Mouse (Mus musculus) neutrophil, adult 83 days (primary cell): Measurements from ENCODE around the gene Cers5. TPM values are rescaled to one million over a fixed set of nuclear protein-coding genes. Genes with fewer than 3 reads are reported as not detected.

Experiments
- total RNA-seq, 2 experiments: library from RNA; stranded (reverse); gene quantifications; one replicate each; pipeline ENCODE4 v1.2.4; 2023

Cers5 gene
- 10 to 100 TPM; 22.5 to 31.1 TPM for total RNA-seq

DNA sequence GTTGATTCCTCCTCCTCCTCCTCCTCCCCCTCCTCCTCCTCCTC is at the start of gene Cers5:
Cers5 (minus strand) TSS at position 5 of the 44 bp plus-strand sequence.

DNA sequence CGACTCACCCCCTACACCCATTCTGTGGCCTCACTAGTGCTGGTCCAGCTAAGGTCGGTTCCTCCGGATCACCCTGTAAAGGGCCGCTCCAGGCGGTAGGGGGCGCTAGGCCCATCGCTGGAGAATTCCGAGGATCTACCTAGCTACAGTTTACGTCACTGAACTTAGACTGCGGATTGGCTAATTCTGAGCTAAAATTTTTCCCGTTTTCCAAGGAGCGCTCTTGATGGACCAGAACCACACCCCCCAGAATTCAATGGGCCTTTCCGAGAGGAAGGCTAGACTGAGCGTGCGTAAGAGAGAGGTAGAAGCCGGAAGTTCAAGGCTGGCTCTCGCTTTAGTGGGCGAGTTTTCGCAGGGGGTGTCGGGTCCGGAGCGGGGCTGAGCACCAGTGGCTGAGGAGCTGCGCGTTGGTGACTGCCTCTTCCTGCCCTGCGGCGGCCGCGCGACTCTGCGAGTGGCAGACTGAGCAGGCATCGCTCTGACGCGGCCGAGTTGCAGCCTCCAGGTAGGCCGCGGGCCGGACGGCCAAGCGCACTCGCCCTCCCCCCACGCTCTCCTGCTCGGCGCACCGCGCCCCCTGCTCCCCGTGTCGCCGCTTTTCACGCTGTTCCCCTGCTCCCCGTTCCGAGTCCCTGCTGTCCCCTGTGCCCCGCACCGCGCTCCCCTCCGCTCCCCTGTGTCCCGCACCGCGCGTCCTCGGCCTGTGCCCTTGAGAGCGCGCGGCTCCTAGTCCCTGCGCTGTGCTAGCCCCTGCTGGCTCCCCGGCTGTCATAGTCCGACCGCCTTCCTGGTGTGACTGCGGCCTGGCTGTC is 47.1 kb downstream of the Cers5 start, which contains the start of gene Cox14:
Cox14 (plus strand) TSS at position 278 of the 815 bp plus-strand sequence.

DNA sequence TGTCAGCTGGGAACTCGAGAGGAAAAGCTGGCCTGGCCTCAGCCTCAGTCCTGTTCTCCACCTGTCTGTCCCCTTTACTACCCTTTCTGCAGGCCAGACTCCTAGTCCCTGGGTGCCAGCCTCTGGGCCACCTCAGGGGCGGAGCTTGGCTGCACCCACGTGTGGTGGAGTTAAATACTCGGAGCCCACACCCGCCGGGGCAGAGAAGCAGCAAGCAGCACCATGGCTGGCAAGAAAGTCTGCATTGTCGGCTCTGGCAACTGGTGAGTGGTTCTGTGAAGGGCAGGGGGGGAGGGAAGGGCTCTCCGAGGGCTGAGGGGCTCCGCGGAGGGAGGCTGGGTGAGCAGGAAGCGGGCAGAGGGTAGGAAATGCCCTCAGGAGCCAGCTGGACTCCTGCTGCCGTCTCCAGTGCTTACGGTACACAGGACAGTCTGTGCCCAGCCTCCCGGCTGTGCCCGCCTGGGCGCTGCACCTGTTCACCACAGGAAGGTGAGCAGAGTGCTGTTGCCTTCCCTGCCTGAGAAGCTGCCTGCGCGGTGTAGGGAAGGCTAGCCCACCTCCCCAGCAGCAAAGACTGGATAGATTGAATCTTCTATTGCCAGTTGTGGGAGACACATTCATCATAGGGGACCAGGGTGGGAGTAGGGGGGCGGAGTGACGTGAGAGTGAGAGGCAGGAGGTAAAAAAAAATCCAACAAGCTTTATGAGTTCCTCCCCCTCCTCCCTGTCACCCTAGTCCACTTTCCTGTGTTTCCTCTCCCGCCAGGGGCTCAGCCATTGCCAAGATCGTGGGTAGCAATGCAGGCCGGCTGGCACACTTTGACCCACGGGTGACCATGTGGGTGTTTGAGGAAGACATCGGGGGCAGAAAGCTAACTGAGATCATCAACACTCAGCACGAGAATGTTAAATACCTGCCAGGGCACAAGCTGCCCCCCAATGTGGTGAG is 55.0 kb downstream of the Cers5 start, which contains the start of gene Gpd1:
Gpd1 (plus strand) TSS at position 130 of the 949 bp plus-strand sequence.

DNA sequence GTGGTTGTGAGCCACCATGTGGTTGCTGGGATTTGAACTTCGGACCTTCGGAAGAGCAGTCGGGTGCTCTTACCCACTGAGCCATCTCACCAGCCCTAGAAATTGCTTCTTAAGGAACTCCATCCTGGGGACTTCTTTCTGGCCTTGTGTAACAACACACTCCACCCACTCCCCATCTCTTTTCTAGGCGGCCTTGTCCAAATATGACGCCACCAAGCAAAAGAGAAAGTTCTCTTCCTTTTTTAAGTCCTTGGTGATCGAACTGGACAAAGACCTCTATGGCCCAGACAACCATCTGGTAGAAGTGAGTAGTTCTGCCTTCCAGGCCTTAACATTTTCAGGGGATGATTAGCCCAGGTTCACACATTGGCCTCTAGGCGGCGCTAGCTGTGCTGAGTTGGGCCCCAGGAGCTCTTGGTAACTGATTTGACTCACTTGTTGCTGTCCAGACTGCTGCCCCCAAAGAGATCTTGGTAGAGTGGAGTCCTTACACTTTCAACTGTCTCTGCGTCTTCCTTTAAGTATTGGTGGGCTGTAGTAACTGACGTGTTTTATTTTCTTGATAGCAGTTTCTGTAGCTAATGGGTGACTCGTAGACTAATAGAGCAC is 67.1 kb downstream of the Cers5 start, which contains the start of gene Gm17349:
Gm17349 (minus strand) TSS at position 51 of the 609 bp plus-strand sequence.

DNA sequence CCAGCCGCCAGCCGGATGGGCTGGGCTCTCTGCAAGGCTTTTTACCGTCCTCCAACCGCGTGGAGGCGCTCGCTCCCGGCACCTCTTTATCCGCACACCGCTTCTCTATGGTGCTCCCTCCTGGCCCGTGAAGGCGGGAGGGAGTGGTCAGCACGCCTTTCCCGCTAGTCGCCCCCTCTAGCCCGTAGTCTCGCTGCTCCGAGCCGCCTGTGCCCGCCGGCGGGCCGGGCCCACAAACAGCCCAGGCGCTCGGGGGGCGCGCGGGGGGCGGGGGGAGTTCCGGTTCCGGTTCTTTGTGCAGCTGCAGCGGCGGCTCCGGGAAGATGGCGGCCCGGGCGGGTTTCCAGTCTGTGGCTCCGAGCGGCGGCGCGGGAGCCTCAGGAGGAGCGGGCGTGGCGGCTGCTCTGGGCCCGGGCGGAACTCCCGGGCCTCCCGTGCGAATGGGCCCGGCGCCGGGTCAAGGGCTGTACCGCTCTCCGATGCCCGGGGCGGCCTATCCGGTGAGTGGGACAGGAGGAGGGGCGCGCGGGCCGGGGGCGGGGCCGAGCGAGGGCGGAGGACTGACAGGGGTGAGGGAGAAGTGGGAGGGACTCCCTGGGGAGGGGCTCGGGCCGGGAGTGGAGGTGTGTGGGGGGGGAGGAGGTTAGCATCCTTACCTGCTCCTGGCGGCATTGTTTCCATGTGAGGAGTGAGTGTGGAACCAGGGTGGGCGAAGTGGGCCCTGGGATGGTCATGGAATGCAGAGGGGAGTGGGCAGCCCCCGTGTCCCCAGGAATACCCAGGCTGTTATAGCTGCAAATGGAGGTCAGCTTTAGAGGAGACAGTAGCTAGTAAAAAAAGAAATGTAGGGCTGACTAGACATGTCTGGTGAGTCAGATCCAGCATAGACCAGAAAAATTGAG is 70.4 kb downstream of the Cers5 start, which contains the start of gene Smarcd1:
Smarcd1 (plus strand) TSS at position 131 of the 902 bp plus-strand sequence.

Other genes with a start within 250 kb of the Cers5 start
- gene Faim2, start 244.7 kb downstream of the Cers5 start, total RNA-seq, result 1 to 10 TPM in 1 of 2 experiments, under 1 TPM in 1; 0.39 to 1.2 TPM
- gene Aqp2, start 193.8 kb downstream of the Cers5 start, total RNA-seq, result not detected
- gene Aqp5, start 182.1 kb downstream of the Cers5 start, total RNA-seq, result not detected
- gene Aqp6, start 171.5 kb downstream of the Cers5 start, total RNA-seq, result not detected
- 10 to 100 TPM; 88.7 to 95.9 TPM for gene Racgap1, start 121.2 kb downstream of the Cers5 start, total RNA-seq
- gene Asic1, start 102.5 kb downstream of the Cers5 start, total RNA-seq, result under 1 TPM in 1 of 2 experiments, not detected in 1; 0.11 TPM
- gene Smarcd1, start 70.8 kb downstream of the Cers5 start, total RNA-seq, result 10 to 100 TPM; 16.6 to 18.7 TPM
- 1 to 10 TPM in 1 of 2 experiments, not detected in 1; 1.6 TPM for gene Gm17349, start 67.4 kb downstream of the Cers5 start, total RNA-seq
- under 1 TPM in 1 of 2 experiments, not detected in 1; 0.15 TPM for gene Gpd1, start 55.4 kb downstream of the Cers5 start, total RNA-seq
- gene Cox14, start 47.3 kb downstream of the Cers5 start, total RNA-seq, result 10 to 100 TPM; 44.6 to 46.1 TPM
- 10 to 100 TPM; 14.0 to 19.9 TPM for gene Lima1, start 102.6 kb upstream of the Cers5 start, total RNA-seq
- gene Fam186a, start 194.2 kb upstream of the Cers5 start, total RNA-seq, result not detected
- 10 to 100 TPM; 27.4 to 36.2 TPM for gene Larp4, start 197.2 kb upstream of the Cers5 start, total RNA-seq